Mouse (Mus musculus) stomach, postnatal 0 days (tissue): ENCODE data around the gene Itpk1.

ENCODE experiments used
- CTCF ChIP-seq: IDR thresholded peaks from 2 replicates; pipeline ENCODE4 v1.5.1; 2016; ENCODE audit warnings: antibody characterized with exemption, low read depth, mild to moderate bottlenecking, moderate library complexity
- EP300 ChIP-seq: optimal IDR thresholded peaks from 2 replicates; pipeline ENCODE3; 2016; ENCODE audit warnings: antibody characterized with exemption

DNA sequence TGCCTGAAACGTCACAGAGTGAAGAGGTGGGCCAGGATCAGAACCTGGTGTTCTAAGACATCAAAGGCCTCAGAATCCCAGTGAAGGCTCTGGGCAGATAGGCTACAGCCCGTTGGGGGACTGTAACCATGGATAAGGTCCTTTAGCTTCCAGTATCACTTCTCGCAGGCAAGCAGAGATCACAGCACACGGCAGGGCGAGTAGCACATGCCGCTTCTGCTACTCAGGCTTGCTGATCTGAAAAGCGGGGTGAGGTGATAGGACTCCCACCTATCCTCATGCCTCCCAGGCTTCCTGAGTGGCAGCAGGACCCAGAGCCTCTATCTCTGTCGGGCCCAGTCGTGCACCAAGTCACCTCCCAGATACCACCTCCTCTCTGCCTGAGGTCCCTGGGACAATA is 133.1 kb downstream of the Itpk1 start:
- TF ChIP-seq EP300, result no peak
- no peak for TF ChIP-seq CTCF
